Mouse (Mus musculus) ovary, adult 2 months (tissue): ENCODE results near the gene Scn1b. TPM values are rescaled to one million over a fixed set of nuclear protein-coding genes. Genes with fewer than 3 reads are reported as not detected.

Experiments
- polyA plus RNA-seq: library from polyadenylated mRNA; depleted of rRNA; stranded (reverse); fragments of >200 nt; gene quantifications from 2 replicates; pipeline ENCODE4 v1.2.3, GENCODE M21; 2012; rRNA removed

Gene Scn1b
- 41.7 and 53.9 TPM in 2 replicates for polyA plus RNA-seq

DNA sequence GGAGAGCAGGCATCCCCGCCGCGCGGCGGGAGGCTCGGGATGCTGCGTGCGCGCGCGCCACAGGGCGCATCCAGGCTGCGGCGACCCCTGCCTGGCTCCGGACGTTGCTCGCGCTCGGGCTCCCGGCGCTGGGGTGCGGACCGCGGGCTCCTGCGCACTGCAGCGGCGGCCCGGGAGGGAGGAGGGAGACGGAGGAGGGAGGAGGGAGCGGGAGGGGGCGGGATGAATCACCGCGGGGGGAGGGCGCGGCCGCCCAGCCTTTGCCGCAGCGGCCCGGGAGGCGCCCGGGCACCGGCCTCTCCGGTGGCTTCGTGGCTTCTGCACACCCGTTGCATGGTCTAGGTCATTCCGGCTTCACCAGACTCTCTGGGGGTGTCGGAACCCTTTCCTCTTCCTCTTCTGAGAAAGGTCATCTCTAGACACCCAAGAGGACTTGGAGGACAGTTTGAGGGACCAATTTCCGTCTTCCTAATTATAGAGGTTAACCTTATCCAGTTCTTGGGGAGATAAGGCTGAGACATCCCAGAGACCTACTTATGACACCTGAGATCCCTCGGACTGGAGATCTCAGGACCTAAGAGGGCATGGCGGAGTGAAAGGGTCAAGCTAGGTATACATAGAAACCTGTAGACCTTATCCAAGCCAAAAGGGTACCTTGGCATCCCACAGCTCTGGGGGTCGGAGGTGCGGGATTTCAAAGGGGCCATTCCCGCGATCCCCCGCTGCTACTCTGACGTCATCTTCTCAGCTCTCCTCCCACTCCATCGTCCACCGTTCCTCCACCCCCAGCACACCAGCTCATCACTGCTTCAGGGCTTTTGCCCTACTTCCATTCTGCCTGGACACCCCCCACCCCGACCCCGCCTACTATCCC, at the start of gene Scn1b:
Gene Scn1b, minus strand, starts transcription at position 153 of the 874 bp plus-strand sequence.

GRCm38 (mm10) chr7:31155296-31156033, 28.7 kb upstream of the Scn1b start, which contains the start of gene Gramd1a:
TSS of gene Gramd1a (minus strand) at chr7:31155896.

DNA sequence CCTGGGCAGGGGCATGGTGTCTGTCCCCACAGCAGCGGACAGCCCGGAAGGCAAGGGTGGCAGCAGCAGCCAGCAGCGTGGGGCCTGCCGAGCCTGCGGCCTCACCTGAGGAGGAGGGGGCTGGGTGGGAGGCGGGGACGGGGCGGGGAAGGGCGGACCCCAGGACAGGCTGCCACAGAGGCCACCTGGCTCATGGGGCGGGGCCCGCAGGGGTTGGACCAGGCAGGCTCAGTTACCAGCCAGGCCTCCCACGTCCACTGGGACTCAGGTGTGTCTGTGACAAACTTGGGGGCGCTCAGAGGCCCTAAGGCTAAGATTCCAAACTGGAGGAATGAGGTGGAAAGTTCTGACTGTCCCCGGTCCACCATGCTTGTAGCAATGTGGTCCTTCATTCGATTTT, 11.6 kb downstream of the Scn1b start, which contains the start of gene Hpn:
Gene Hpn, minus strand, starts transcription at position 109 of the 400 bp plus-strand sequence.

DNA sequence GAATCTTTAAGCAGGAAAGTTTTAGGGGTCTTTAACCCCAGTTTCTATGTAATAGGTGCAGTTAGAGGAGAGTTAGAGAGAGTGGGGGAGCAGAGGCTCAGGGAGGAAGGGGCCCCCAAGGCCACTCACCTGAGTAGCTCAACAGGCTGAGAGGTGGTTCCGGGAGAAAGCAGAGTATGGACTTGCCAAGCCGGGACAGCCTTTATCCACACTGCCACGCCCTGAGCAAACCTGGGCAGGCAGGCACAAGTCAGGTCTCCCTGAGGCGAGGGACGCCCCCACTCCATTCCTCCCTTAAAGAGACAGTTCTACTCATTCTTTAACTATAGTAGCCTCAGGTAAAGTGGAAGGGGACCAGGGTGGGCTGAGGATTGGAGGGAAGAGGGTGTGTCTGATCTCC, 50.3 kb downstream of the Scn1b start, which contains the start of gene Fxyd3:
Gene Fxyd3, minus strand, starts transcription at position 213 of the 400 bp plus-strand sequence.

Other genes starting within 250 kb of the Scn1b start
- gene Cd22, start 246.7 kb downstream of the Scn1b start, polyA plus RNA-seq = 1.4 and 1.6 TPM in 2 replicates
- gene Mag, start 212.1 kb downstream of the Scn1b start, polyA plus RNA-seq = 0.99 and 1.1 TPM in 2 replicates
- gene Hamp2, start 202.3 kb downstream of the Scn1b start, polyA plus RNA-seq = 3.6 and 6.3 TPM in 2 replicates
- 2.3 and 5.6 TPM in 2 replicates for gene Hamp, start 183.0 kb downstream of the Scn1b start, polyA plus RNA-seq
- 245 and 388 TPM in 2 replicates for gene Usf2, start 170.2 kb downstream of the Scn1b start, polyA plus RNA-seq
- gene Lsr, start 153.5 kb downstream of the Scn1b start, polyA plus RNA-seq = 139 and 178 TPM in 2 replicates
- 3.3 and 3.7 TPM in 2 replicates for gene Fam187b, start 153.2 kb downstream of the Scn1b start, polyA plus RNA-seq
- gene Fxyd5, start 84.5 kb downstream of the Scn1b start, polyA plus RNA-seq = 45.3 and 62.0 TPM in 2 replicates
- gene Fxyd7, start 75.5 kb downstream of the Scn1b start, polyA plus RNA-seq = 10.8 and 13.2 TPM in 2 replicates
- 373 and 445 TPM in 2 replicates for gene Fxyd1, start 69.8 kb downstream of the Scn1b start, polyA plus RNA-seq
- 5.8 and 6.0 TPM in 2 replicates for gene Lgi4, start 67.7 kb downstream of the Scn1b start, polyA plus RNA-seq
- 28.6 and 41.3 TPM in 2 replicates for gene Fxyd3, start 50.3 kb downstream of the Scn1b start, polyA plus RNA-seq
- gene Hpn, start 11.7 kb downstream of the Scn1b start, polyA plus RNA-seq = 17.8 and 20.1 TPM in 2 replicates
- gene Gramd1a, start 28.9 kb upstream of the Scn1b start, polyA plus RNA-seq = 237 and 249 TPM in 2 replicates
- gene Scgb2b2, start 163.5 kb upstream of the Scn1b start, polyA plus RNA-seq = not detected in 2 replicates
- gene Scgb1b2, start 164.8 kb upstream of the Scn1b start, polyA plus RNA-seq = not detected in 2 replicates
- not detected in 2 replicates for gene Scgb2b3, start 235.1 kb upstream of the Scn1b start, polyA plus RNA-seq
- gene Scgb1b3, start 248.6 kb upstream of the Scn1b start, polyA plus RNA-seq = not detected in 2 replicates